Mouse (Mus musculus) embryonic facial prominence, embryonic 15.5 days (tissue): ENCODE results near the gene Wnt10b. TPM values are rescaled to one million over a fixed set of nuclear protein-coding genes. Genes with fewer than 3 reads are reported as not detected.

Source experiments
- ATAC-seq: fragments of 200-750 bp; cut with Nextera tagmentation; 2 replicates; pipeline ENCODE4 v1.8.0; 2017; ENCODE audit warnings: low read depth, moderate TSS enrichment; ENCODE audit not compliant: insufficient number of reproducible peaks, low FRiP score, low TSS enrichment
- H3K27ac ChIP-seq: fragments of 300-500 bp; sonication (generic); replicated peaks from 2 replicates; pipeline ENCODE4 v1.5.1; 2015; ENCODE audit warnings: mild to moderate bottlenecking, inconsistent platforms
- H3K27me3 ChIP-seq: fragments of 300-500 bp; sonication (generic); 2 replicates; pipeline ENCODE4 v1.6.1; 2015; ENCODE audit warnings: inconsistent platforms
- H3K36me3 ChIP-seq: fragments of 300-500 bp; sonication (generic); 2 replicates; pipeline ENCODE4 v1.6.1; 2015; ENCODE audit warnings: mild to moderate bottlenecking, inconsistent platforms
- H3K4me1 ChIP-seq: fragments of 300-500 bp; sonication (generic); 2 replicates; pipeline ENCODE4 v1.6.1; 2015; ENCODE audit warnings: inconsistent platforms
- H3K4me2 ChIP-seq: fragments of 300-500 bp; sonication (generic); replicated peaks from 2 replicates; pipeline ENCODE4 v1.6.1; 2015; ENCODE audit warnings: mild to moderate bottlenecking, inconsistent platforms
- H3K4me3 ChIP-seq: fragments of 300-500 bp; sonication (generic); replicated peaks from 2 replicates; pipeline ENCODE4 v1.5.1; 2015; ENCODE audit warnings: mild to moderate bottlenecking, inconsistent platforms
- H3K9ac ChIP-seq: fragments of 300-500 bp; sonication (generic); 2 replicates; pipeline ENCODE4 v1.6.1; 2015; ENCODE audit warnings: inconsistent platforms
- H3K9me3 ChIP-seq: fragments of 300-500 bp; sonication (generic); replicated peaks from 2 replicates; pipeline ENCODE4 v1.6.1; 2016; ENCODE audit warnings: inconsistent platforms
- WGBS: fragments of 180-500 bp; shearing (Covaris S2); methylation state at CpG from one replicate; pipeline ENCODE4 v1.1.7; 2015; 5-methylcytosine and 5-hydroxymethylcytosine counted together
- polyA plus RNA-seq: library from polyadenylated mRNA; unstranded; fragments of >200 nt; fragmentation: Nextera tagmentation; extraction: Ambion mirVana; gene quantifications from 2 replicates; pipeline ENCODE4 v1.2.1, GENCODE M21; 2015

The Wnt10b gene
- polyA plus RNA-seq, 1 experiment from 2014 or later = 6.0 TPM

DNA sequence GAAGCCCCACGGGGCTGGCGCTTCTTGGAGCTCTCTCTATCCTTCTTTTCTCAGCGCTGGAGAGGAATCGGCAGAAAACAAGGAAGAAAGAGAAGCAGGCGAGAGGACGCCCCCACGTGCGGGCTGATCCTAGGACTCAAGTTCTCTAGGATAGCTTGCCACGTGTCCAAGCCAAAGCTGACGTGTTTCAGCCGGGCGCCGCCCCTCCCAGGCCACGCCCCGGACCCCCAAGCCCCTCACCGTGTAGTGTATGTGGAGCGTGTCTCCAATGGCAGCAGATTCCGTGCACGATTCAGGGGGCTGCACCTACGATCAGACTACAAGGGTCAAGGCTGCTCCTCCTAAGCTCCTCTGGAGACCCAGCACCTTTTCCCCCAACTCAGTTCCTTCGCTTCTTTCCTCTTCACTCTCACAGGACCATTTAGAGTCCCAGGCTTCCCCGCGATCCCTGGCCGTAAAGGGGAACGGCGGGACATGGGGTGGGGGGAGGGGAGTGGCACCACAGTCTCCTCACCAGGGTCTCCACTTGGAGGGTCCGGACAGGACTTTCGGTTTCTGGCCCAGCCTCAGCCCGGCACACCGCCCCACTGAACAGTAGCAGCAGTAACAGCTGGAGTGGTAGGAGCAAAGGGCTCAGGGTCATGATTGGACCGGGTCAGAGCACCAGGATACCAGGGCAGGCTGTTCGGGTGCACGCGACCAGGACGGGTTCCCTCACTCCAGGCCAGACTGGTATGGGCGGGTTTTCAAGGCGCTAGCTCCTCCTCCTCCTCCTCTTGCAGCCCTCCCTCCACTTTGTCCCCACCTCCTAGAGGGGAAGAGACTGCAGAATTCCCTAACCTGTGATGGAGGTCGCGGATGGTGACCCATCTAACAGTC lies 50.3 kb downstream of the Wnt10b start, which contains the start of gene Fkbp11:
Fkbp11 (minus strand) TSS at position 756 of the 879 bp plus-strand sequence.
- peak within 1 kb of the TSS; percentile 34; the same call in 1 of the 2 replicates for H3K27ac ChIP-seq
- no peaks in the 10 kb centered on the region for H3K36me3 ChIP-seq
- no peaks in the 10 kb centered on the region for H3K27me3 ChIP-seq
- H3K9ac ChIP-seq = peak within 1 kb of the TSS; percentile 54
- WGBS = 0% methylated on average over 39 of the region's 39 CpGs
- peak within 1 kb of the TSS; percentile 94 for H3K4me2 ChIP-seq
- peaks cover 34% of the 10 kb centered on the region for H3K4me1 ChIP-seq
- peak; percentile 83 for ATAC-seq
- peak within 1 kb of the TSS; percentile 66 for H3K4me3 ChIP-seq
- no peaks in the 10 kb centered on the region for H3K9me3 ChIP-seq

DNA sequence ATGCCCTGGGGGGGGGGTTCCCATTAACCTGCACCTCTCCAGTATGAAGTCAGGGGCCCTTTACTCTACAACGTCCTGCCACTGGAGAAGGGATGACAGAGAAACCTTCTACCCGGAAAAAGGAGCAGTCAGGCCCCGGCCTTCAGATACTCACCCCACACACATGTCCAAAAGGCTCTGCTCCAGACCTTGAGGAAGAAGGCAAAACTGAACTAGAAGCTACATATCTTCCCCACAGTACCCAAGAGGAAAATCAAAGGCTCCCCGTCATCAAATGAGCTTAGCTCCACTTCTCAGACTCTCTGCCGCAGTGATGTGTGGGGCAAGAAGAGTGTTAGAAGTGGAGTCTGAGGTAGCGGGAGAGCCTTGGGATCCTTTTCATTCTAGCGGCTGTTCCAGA lies 51.2 kb downstream of the Wnt10b start:
- Histone ChIP-seq H3K4me3 (peak overlapping the region; percentile 66), H3K27ac (no peak overlapping the region), H3K9me3 (no peaks in the 10 kb centered on the region), H3K27me3 (no peaks in the 10 kb centered on the region), H3K9ac (no peak overlapping the region), H3K4me1 (peaks cover 37% of the 10 kb centered on the region), H3K4me2 (peak overlapping the region; percentile 94), H3K36me3 (no peaks in the 10 kb centered on the region)
- WGBS = 27% methylated on average over 7 of the region's 7 CpGs
- no peak for ATAC-seq

DNA sequence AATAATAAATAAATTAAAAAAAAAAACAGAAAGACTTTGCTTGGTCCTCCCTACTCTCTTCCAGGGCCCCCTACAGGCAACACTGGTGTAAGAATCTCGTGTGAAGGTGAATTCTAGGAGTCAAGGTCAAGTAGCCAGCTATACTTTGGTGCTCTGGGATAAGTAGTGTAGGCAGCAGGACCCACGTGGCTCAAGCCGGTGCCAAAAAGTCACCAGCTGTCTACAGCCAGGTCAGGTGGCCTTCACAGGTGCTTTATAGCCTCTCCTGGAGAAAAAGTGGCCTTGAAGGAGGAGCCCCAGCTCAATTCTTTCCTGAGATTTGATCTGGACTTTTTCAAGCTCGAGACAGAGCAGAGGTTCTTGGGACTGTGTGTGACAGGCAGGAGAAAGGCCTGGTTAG lies 51.9 kb downstream of the Wnt10b start:
- peak overlapping the region; percentile 94; the same call in 1 of the 2 replicates for H3K4me2 ChIP-seq
- H3K36me3 ChIP-seq = no peaks in the 10 kb centered on the region
- peaks cover 37% of the 10 kb centered on the region for H3K4me1 ChIP-seq
- H3K9me3 ChIP-seq = no peaks in the 10 kb centered on the region
- H3K4me3 ChIP-seq = no peak overlapping the region
- whole genome bisulfite sequencing = 75% methylated on average over 4 of the region's 4 CpGs
- ATAC-seq = no peak
- H3K27me3 ChIP-seq = no peaks in the 10 kb centered on the region
- no peak overlapping the region for H3K27ac ChIP-seq
- H3K9ac ChIP-seq = no peak overlapping the region

DNA sequence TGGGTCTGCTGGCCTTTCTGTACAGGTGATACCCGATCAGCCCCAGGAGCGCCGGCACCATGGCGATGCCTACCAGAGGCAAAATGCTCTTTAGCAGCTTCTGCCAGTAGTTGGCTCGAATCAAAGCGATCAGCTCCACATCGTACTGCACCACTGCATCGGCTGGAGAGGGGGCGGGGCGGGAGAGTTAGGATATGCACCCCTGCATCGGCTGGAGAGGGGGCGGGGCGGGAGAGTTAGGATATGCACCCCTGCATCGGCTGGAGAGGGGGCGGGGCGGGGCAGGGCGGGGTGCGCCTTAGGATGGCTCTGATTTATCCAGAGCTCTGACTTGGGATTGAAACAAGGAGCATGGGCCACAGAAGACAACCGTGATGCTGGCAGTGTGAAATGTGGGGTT lies 53.5 kb downstream of the Wnt10b start:
- Histone ChIP-seq H3K9me3 (no peaks in the 10 kb centered on the region), H3K27ac (no peak overlapping the region), H3K9ac (no peak overlapping the region), H3K4me2 (peak overlapping the region; percentile 8; the same call in 1 of the 2 replicates), H3K36me3 (no peaks in the 10 kb centered on the region), H3K27me3 (no peaks in the 10 kb centered on the region), H3K4me3 (no peak overlapping the region), H3K4me1 (peaks cover 37% of the 10 kb centered on the region)
- WGBS = 29% methylated on average over 19 of the region's 19 CpGs
- ATAC-seq = no peak

DNA sequence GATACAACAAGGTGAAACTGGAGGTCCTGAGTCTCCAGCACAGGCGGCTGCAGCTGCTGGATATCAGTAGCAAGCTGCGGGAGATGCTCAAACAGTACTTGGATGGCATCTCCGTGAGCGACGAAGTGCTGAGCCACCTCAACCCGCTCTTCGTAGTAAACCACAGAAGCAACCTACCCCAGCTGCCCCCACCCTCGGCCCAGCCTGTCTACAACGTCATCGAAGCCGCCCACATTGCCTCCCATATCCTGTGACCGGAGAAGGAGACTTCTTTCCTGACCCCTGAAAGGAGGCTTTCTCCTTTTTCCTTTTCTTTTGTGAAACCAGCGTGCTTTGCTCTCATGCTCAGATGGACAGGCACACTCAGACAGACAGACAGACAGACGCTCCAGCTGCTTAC lies 55.1 kb downstream of the Wnt10b start:
- Histone ChIP-seq H3K4me2 (no peak overlapping the region), H3K27ac (no peak overlapping the region), H3K36me3 (no peaks in the 10 kb centered on the region), H3K4me3 (no peak overlapping the region), H3K9ac (no peak overlapping the region), H3K27me3 (no peaks in the 10 kb centered on the region), H3K4me1 (peaks cover 30% of the 10 kb centered on the region), H3K9me3 (no peaks in the 10 kb centered on the region)
- ATAC-seq = no peak
- 67% methylated on average over 14 of the region's 14 CpGs for WGBS

DNA sequence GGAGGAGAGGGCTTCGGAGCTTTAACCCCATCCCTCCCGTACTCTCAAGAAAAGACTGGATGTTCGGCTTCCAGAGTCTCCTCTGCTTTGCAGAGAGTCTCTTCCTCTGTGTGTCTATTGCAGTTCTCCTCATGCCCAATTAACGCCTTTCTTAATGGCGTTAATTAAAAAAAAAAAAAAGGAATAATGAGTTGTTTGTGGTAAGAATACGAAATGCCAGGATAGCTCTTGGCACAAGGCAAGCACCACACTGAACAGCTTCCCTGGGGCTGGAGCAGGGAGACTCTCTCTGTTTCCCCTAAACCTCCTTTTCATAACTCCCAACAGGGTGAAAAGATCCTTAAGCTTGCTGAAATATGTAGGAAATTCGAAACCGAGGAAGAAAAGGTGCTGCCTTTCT lies 55.8 kb downstream of the Wnt10b start:
- Histone ChIP-seq H3K27me3 (no peaks in the 10 kb centered on the region), H3K36me3 (no peaks in the 10 kb centered on the region), H3K27ac (no peak overlapping the region), H3K9me3 (no peaks in the 10 kb centered on the region), H3K4me2 (no peak overlapping the region), H3K4me1 (peaks cover 26% of the 10 kb centered on the region), H3K9ac (no peak overlapping the region), H3K4me3 (no peak overlapping the region)
- WGBS = 75% methylated on average over 8 of the region's 8 CpGs
- ATAC-seq = no peak

Other genes starting within 250 kb of the Wnt10b start
- gene Kansl2, start 243.9 kb downstream of the Wnt10b start, polyA plus RNA-seq = 99.6 and 101 TPM in 2 replicates
- 54.7 and 57.5 TPM in 2 replicates for gene Ccnt1, start 207.2 kb downstream of the Wnt10b start, polyA plus RNA-seq
- gene 4930415O20Rik, start 207.1 kb downstream of the Wnt10b start, polyA plus RNA-seq = 0.43 TPM in 1 of 2 replicates, not detected in the other
- 18.1 and 19.6 TPM in 2 replicates for gene Adcy6, start 168.1 kb downstream of the Wnt10b start, polyA plus RNA-seq
- 45.7 and 48.2 TPM in 2 replicates for gene Cacnb3, start 147.3 kb downstream of the Wnt10b start, polyA plus RNA-seq
- gene Ddx23, start 115.3 kb downstream of the Wnt10b start, polyA plus RNA-seq = 25.1 and 27.9 TPM in 2 replicates
- gene Rnd1, start 100.7 kb downstream of the Wnt10b start, polyA plus RNA-seq = 0.60 and 1.1 TPM in 2 replicates
- 5.3 and 8.4 TPM in 2 replicates for gene Ccdc65, start 69.9 kb downstream of the Wnt10b start, polyA plus RNA-seq
- gene Fkbp11, start 50.0 kb downstream of the Wnt10b start, polyA plus RNA-seq = 82.8 and 87.4 TPM in 2 replicates
- 52.6 and 53.3 TPM in 2 replicates for gene Arf3, start 14.9 kb downstream of the Wnt10b start, polyA plus RNA-seq
- 0.07 TPM in 1 of 2 replicates, not detected in the other for gene Wnt1, start 11.7 kb upstream of the Wnt10b start, polyA plus RNA-seq
- 0.04 and 0.05 TPM in 2 replicates for gene Ddn, start 31.3 kb upstream of the Wnt10b start, polyA plus RNA-seq
- gene Prkag1, start 53.4 kb upstream of the Wnt10b start, polyA plus RNA-seq = 90.5 and 91.9 TPM in 2 replicates
- 14.1 and 14.9 TPM in 2 replicates for gene Kmt2d, start 93.1 kb upstream of the Wnt10b start, polyA plus RNA-seq
- gene Rhebl1, start 116.4 kb upstream of the Wnt10b start, polyA plus RNA-seq = 13.2 and 17.3 TPM in 2 replicates
- 1.7 and 2.4 TPM in 2 replicates for gene Dhh, start 120.4 kb upstream of the Wnt10b start, polyA plus RNA-seq
- 21.7 and 22.0 TPM in 2 replicates for gene Lmbr1l, start 140.1 kb upstream of the Wnt10b start, polyA plus RNA-seq
- gene Tuba1b, start 156.4 kb upstream of the Wnt10b start, polyA plus RNA-seq = 1,427 and 1,514 TPM in 2 replicates
- gene Gm49450, start 175.4 kb upstream of the Wnt10b start, polyA plus RNA-seq = not detected in 2 replicates
- gene Tuba1a, start 175.6 kb upstream of the Wnt10b start, polyA plus RNA-seq = 1,473 and 1,543 TPM in 2 replicates